Mouse (Mus musculus): Measurements from ENCODE around the gene Map4k2.

The Map4k2 gene

GRCm38 (mm10) chr19:6396237-6396636 is 55.3 kb downstream of the Map4k2 start:
- TF ChIP-seq GATA4 (IDR thresholded peaks at IDR 0.05; ENCODE audit: insufficient replicate concordance, low read length) = no peak

GRCm38 (mm10) chr19:6397582-6398249 is 56.8 kb downstream of the Map4k2 start:
- TF ChIP-seq GATA4 (IDR thresholded peaks at IDR 0.05; ENCODE audit: insufficient replicate concordance, low read length) = no peak

DNA sequence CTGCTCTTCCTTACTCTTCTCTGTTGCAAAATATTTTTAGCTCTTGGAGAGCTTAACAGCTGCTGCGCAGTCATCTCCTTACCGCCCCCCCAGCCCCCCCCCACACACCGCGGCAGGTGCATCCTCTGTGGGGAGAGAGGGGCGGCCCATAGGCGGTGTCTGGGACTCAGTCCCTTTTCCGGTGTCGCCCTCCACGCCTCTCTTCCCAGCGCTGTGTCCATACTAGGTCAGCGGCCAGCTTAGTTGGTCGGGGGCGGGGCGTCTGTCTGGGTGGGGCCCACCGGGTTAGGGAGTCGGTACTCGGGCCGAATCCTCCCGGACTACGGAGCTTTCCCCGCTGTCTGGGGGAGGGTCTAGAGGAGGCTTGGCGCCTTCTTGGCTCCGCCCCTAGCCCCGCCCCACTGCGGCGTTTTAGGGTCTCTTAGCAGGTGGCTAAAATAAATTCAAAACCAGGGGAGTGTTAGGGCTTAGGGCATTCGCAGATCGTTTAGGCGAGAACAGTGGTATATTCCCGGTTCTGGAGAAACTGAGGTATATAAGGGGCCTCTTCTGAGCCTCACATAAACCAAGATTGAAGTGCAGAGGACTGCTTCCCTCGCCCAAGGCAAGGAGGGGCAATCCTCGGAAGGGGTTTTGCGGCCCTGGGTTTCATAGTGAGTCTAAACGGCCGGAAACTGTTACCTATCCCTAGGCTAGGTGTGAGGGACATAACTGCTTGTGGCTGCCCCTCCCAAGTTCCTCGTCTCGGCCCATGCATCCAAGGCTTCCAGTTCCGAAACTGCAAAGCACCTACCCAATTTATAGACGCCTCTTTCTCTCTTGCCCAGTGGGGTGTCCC is 57.7 kb downstream of the Map4k2 start:
- TF ChIP-seq GATA4 (IDR thresholded peaks at IDR 0.05; ENCODE audit: insufficient replicate concordance, low read length) = no peak

DNA sequence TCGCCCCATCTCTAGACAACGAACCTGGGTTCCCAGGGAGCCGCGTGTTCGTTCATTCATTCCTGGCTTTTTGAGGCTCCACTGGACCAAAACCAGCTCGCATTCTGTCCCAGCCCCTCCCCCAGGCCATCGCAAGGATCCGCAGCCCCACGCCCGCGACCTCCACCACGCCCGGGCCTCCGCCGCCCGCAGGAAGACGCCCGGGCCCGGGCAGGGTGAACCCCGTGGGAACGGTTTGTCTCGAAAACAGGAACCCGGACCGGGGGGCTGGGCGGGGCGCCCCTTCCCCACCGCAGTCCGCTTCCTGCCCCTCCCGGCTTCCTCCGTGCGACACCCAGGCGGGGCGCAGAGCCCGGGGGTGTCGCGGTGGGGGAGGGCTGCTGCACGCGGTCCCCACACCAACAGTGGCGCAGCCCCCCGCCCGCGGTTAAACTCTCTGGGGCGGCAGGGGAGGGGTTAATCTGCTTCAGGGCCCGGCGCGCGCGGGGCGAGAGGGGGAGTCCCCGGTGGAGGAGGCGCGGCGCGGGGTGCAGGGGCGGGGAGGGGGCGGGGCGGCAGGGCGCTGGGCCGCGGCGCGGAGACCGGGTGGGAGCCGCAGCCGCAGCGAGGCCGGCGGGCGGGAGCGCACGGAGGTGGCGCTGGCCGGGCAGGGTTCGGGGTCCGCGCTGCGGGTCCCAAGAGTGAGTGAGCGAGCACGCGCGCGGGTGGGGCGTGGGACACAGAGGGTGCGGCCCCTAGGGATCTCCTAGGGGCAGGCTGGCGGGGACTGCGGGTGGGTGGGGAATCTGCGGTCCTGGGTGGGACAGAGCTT is 58.6 kb downstream of the Map4k2 start, which contains the start of gene Rasgrp2:
Rasgrp2 (plus strand) TSS at position 56 of the 811 bp plus-strand sequence.
- peak; percentile 26; the same call in 1 of the 2 replicates for TF ChIP-seq GATA4 (IDR thresholded peaks at IDR 0.05; ENCODE audit: insufficient replicate concordance, low read length)

DNA sequence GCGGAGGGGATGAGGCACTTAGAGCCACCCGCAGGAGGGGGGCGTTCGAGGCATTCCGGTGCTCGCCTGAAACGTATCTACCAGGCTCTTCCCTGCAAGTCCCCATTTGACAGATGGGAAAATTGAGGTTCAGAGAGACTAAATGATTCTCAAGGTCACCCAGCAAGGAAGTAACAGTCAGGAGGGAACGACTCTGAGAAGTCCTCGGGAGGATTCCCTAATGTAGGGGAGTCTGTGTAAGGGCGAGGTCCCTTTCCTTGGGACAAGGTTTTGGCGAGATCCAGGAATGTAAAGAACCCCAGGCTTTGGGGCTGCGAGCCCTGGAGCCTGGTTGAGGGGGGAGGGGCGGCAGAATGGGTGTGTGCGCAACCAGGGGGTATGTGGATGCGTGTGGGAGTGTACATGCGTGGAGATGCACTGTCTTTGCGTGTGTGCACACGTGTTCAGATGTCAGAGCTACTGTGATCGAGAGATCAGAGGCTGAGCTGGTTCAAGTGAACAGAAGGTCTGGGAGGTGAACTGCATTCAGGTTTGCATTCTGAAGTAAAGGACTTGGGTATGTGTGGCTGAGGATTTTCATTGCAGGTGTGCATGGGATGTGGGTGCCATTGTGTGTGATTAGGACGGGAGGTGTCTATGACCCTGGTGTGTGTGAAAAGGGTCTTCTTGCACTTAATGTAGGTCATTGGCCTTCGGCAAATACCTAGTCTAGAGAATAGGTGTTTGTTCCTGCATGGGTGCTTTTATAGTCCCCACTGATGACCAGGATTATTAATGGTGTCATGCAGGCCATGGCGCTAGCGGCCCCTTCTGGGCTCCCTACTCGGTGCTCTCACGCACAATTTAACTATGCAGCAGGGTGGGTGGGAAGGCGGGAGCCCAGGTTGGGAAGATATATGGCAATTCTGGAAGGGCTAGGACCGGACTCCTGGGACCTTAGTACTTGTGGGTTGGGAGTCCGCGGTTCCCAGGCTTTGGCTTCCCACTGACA is 59.5 kb downstream of the Map4k2 start:
- TF ChIP-seq GATA4 (IDR thresholded peaks at IDR 0.05; ENCODE audit: insufficient replicate concordance, low read length) = no peak

DNA sequence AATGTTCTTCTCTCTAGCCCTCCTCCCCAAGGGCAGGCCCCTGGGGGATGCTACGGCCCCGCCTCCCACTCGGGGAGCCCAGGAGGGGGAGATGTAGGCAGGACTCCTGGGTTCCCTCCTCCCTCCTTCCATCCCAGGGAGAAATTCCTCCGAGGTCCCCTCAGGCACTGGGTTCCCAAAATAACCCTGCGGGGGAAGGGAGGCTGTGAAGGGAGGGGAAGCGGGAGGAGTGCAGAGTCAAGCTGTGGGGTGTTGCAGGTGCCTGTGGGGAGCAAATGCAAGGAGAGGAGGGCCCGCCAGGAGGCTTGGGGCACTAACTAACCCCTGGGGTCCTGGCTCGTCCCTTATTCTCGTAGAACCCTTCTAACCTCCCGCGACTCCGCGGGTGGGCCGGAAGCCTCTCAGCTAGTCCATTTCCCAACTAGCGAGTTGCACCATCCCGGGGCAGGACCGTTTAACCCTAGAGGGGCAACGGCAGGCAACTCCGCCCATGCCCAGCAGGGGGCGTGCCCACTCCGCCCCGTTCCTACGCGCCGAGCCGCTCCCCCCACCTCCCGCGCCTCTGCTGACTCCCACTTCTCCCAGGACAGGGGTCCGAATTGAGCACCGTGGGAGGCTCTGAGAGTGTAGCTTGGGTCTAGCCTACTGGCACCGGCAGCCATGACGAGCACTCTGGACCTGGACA is 60.3 kb downstream of the Map4k2 start:
- no peak for TF ChIP-seq GATA4 (IDR thresholded peaks at IDR 0.05; ENCODE audit: insufficient replicate concordance, low read length)

DNA sequence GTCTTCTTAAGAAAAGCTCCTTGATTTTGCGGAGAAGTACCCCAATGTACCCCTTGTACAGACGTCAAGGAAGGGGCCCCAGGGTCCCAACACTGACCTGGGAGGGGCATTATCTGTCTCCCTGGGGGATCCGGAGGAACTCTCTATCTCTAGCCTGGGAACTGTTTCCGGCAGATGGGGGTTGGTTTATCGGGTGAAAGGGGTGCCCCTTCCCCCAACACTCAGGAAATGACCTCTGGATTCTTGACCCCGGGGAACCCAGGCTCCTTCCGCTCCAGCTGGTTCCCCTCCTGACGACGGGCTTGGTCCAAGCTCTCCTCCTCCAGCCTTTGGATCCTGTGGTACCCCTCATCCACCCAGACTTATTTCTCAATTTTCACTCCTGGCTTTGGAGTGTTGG is 61.0 kb downstream of the Map4k2 start:
- TF ChIP-seq GATA4 (IDR thresholded peaks at IDR 0.05; ENCODE audit: insufficient replicate concordance, low read length) = peak; percentile 99

DNA sequence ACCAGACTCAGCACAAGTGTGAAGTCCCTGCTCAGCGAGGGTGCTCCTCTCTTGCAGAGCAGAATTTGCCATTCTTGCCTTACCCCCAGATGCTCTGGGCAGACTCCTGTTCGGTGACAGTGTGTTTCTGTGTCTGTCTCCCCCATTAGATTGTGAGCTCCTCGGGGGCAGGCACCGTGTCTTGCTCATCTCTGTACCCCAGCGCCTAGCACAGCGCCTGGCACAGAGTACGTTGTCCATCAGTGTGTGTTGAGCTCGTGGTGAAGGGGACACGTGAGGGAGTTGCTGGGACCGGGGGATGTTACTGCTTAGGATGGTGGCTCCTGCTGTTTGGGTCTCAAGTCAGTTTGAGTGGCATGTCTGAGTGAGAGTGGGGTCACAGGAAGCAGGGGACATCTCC is 62.9 kb downstream of the Map4k2 start:
- no peak for TF ChIP-seq GATA4 (IDR thresholded peaks at IDR 0.05; ENCODE audit: insufficient replicate concordance, low read length)

Measured in liver, adult (tissue).